Mouse (Mus musculus): Measurements from ENCODE around the gene Svep1. TPM values are rescaled to one million over a fixed set of nuclear protein-coding genes. Genes with fewer than 3 reads are reported as not detected.

The Svep1 gene
- total RNA-seq, 1 experiment from 2014 or later, result not detected

GRCm38 (mm10) chr4:58037096-58037705, 169.5 kb downstream of the Svep1 start:
- ATAC-seq (ENCODE audit: extremely low read depth, insufficient number of reproducible peaks, low FRiP score, poor library complexity, severe bottlenecking), result no peak

GRCm38 (mm10) chr4:58034663-58035062, 172.0 kb downstream of the Svep1 start:
- ATAC-seq (ENCODE audit: extremely low read depth, insufficient number of reproducible peaks, low FRiP score, poor library complexity, severe bottlenecking), result no peak

- no peak for ATAC-seq (ENCODE audit: extremely low read depth, insufficient number of reproducible peaks, low FRiP score, poor library complexity, severe bottlenecking)
Observed at GRCm38 (mm10) chr4:58032714-58033113, 173.9 kb downstream of the Svep1 start.

GRCm38 (mm10) chr4:58009024-58009423, 197.6 kb downstream of the Svep1 start, which contains the start of gene Txndc8:
Txndc8 (minus strand) TSS chr4:58009124.
- no peak for ATAC-seq (ENCODE audit: extremely low read depth, insufficient number of reproducible peaks, low FRiP score, poor library complexity, severe bottlenecking)

GRCm38 (mm10) chr4:58003501-58003900, 203.2 kb downstream of the Svep1 start:
- no peak for ATAC-seq (ENCODE audit: extremely low read depth, insufficient number of reproducible peaks, low FRiP score, poor library complexity, severe bottlenecking)

Other genes starting within 250 kb of the Svep1 start
- gene Txndc8, start 197.7 kb downstream of the Svep1 start, total RNA-seq (2017), result not detected in 2 replicates
- not detected in 2 replicates for gene Musk, start 79.1 kb upstream of the Svep1 start, total RNA-seq (2017)